34 mouse cellular contexts compared by ENCODE assay signal in the genomic region with DNA sequence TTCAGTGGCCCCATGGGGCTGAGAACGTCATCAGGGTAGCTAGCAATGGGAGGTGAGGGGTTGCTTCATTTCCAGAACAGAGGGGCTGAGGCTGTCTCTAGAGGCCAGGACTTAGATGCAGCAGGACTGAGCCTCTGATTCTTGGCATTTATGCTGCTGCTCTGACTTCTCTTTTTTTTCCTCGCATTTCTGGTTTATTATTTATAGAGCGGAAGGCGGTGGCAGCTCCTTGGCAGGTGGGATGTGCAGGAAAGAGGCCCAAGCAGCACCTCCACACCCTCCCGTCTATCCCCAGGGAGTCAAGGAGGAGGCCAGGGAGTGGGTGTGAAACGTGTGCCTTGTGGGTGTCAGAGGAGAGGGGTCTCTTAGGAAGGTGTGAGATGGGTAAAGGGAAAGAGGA. TPM values are rescaled to one million over a fixed set of nuclear protein-coding genes. Genes with fewer than 3 reads are reported as not detected.
DNase-seq lines count a peak whose midpoint lies in the region; ATAC-seq and TF ChIP-seq lines count a peak whose summit lies in the region.
"Had no signal": no experiment of that assay in that cellular context is flagged by ENCODE, and none has a peak within 500 bp of the region (broad histone marks: within the 10 kb centered on the region; RNA-seq: fewer than 3 reads in every experiment).

No protein-coding gene starts in this region.

- ATAC-seq in hematopoietic stem cell, adult 5-6 weeks (replicated peaks in 1 of 2; ENCODE audit: insufficient read depth in 1 of 2, low FRiP score in 2 of 2, low TSS enrichment in 1 of 2, low read depth in 1 of 2, poor library complexity in 2 of 2, severe bottlenecking in 2 of 2): peak; percentile 43 to 57
- no peak for ATAC-seq in intestine, embryonic 15.5 days
- ATAC-seq: forebrain, embryonic 14.5 days; forebrain, postnatal 0 days; hindbrain, embryonic 16.5 days; Patski had no signal

- H3K4me3 ChIP-seq in left cerebral cortex, adult 2 months: no peak overlapping the region
- H3K4me3 ChIP-seq in cerebellum, adult 2 months (replicated peaks; ENCODE audit: insufficient read depth, low read depth, low read length): no peak overlapping the region
- H3K4me3 ChIP-seq in intestine, embryonic 15.5 days (replicated peaks): no peak overlapping the region
- H3K4me3 ChIP-seq: embryonic facial prominence, embryonic 12.5 days; embryonic facial prominence, embryonic 15.5 days; hindbrain, embryonic 10.5 days; hindbrain, embryonic 13.5 days had no signal

- no peak overlapping the region for H3K9ac ChIP-seq in intestine, embryonic 15.5 days
- H3K9ac ChIP-seq: embryonic facial prominence, embryonic 12.5 days; embryonic facial prominence, embryonic 15.5 days; forebrain, postnatal 0 days; hindbrain, embryonic 13.5 days had no signal

- WGBS in cerebellum, adult 2 months: 58% methylated on average over 6 of the region's 6 CpGs
- WGBS in intestine, embryonic 15.5 days: 52% methylated on average over 6 of the region's 6 CpGs

- intact Hi-C loops in left cerebral cortex, adult 2 months (cut with DNase I): no loop called here
- intact Hi-C loops in left cerebral cortex, postnatal 14 days (cut with DNase I): no loop called here

- no peaks in the 10 kb centered on the region; the same call in 1 of the 2 replicates for H3K27me3 ChIP-seq in cerebellum, adult 2 months (ENCODE audit: control insufficient read depth, insufficient read depth, low read length)
- no peaks in the 10 kb centered on the region for H3K27me3 ChIP-seq in intestine, embryonic 15.5 days (replicated peaks)
- H3K27me3 ChIP-seq: CH12.LX; embryonic facial prominence, embryonic 12.5 days; embryonic facial prominence, embryonic 15.5 days; Patski had no signal

- no peak for TF ChIP-seq POLR2A in cerebellum, adult 2 months (IDR thresholded peaks at IDR 0.05; ENCODE audit: borderline replicate concordance, insufficient read depth, low read length)

- H3K4me2 ChIP-seq in intestine, embryonic 15.5 days (replicated peaks): no peak overlapping the region
- H3K4me2 ChIP-seq: embryonic facial prominence, embryonic 12.5 days; embryonic facial prominence, embryonic 15.5 days; heart, embryonic 11.5 days; hindbrain, embryonic 13.5 days had no signal

- no peak for DNase-seq in left cerebral cortex, adult 2 months (ENCODE audit: extremely low spot score in 1 of 2, low spot score in 2 of 2)
- no peak for DNase-seq in left cerebral cortex, postnatal 14 days (ENCODE audit: low spot score in 2 of 2)
- peak; percentile 34 for DNase-seq in right cerebral cortex, adult 2 months (ENCODE audit: low spot score in 2 of 2)
- DNase-seq in right cerebral cortex, postnatal 25 days: no peak
- DNase-seq in cerebellum, adult 2 months: no peak
- DNase-seq: adrenal gland, adult 2 months; adrenal gland, postnatal 14 days; B cell, adult 2 months; cerebellum, adult 11-12 months; cerebellum, adult 9-10 months; cerebellum, postnatal 14 days; forebrain, postnatal 0 days; gastrocnemius, postnatal 10 days; gastrocnemius, postnatal 36 days; heart, adult 11 months had no signal

- no peaks in the 10 kb centered on the region for H3K4me1 ChIP-seq in cerebellum, adult 2 months (ENCODE audit: control insufficient read depth, insufficient read depth, low read length)
- no peaks in the 10 kb centered on the region; the same call in 1 of the 2 replicates for H3K4me1 ChIP-seq in intestine, embryonic 15.5 days (replicated peaks)
- H3K4me1 ChIP-seq: embryonic facial prominence, embryonic 12.5 days; embryonic facial prominence, embryonic 15.5 days had no signal

- H3K9me3 ChIP-seq in intestine, embryonic 15.5 days: no peaks in the 10 kb centered on the region
- H3K9me3 ChIP-seq: embryonic facial prominence, embryonic 12.5 days; embryonic facial prominence, embryonic 15.5 days; G1E; hindbrain, embryonic 10.5 days; hindbrain, embryonic 13.5 days had no signal

- peak overlapping the region; percentile 7; the same call in 1 of the 2 replicates for H3K27ac ChIP-seq in left cerebral cortex, adult 2 months
- no peak overlapping the region for H3K27ac ChIP-seq in cerebellum, adult 2 months (ENCODE audit: insufficient read depth, low read length)
- H3K27ac ChIP-seq in intestine, embryonic 15.5 days: no peak overlapping the region
- H3K27ac ChIP-seq: embryonic facial prominence, embryonic 12.5 days; embryonic facial prominence, embryonic 15.5 days; hindbrain, embryonic 10.5 days; hindbrain, embryonic 13.5 days had no signal

- no peaks in the 10 kb centered on the region for H3K36me3 ChIP-seq in intestine, embryonic 15.5 days
- H3K36me3 ChIP-seq: embryonic facial prominence, embryonic 12.5 days; embryonic facial prominence, embryonic 15.5 days; G1E; hindbrain, embryonic 10.5 days; hindbrain, embryonic 13.5 days had no signal

- no peak for TF ChIP-seq CTCF in left cerebral cortex, adult 2 months (IDR thresholded peaks at IDR 0.05)
- TF ChIP-seq CTCF in cerebellum, adult 2 months (IDR thresholded peaks at IDR 0.05; ENCODE audit: borderline replicate concordance, insufficient read depth, low read depth, low read length): no peak

RNA-seq across cellular contexts. Expression of a gene that starts 6.0 kb away (rescaled TPM):
- total RNA-seq in left cerebral cortex, adult 2 months (2021): 100 to 1,000 TPM; 106 to 111 TPM
- 10 to 100 TPM; 88.8 to 93.6 TPM for total RNA-seq in left cerebral cortex, postnatal 14 days (2021)
- 390 and 439 TPM in 2 replicates for total RNA-seq in hematopoietic stem cell, adult 5-6 weeks (2017)
- polyA plus RNA-seq in cerebellum, adult 2 months (2012; rRNA removed): 117 TPM in 2 replicates
- polyA plus RNA-seq in intestine, embryonic 15.5 days (2015; fragmentation: Nextera tagmentation; extraction: Ambion mirVana): 256 and 258 TPM in 2 replicates

RNA-seq across cellular contexts. Expression of a gene that starts 6.3 kb away (rescaled TPM):
- total RNA-seq in left cerebral cortex, adult 2 months (2021): 1 to 10 TPM; 2.0 to 2.6 TPM
- total RNA-seq in left cerebral cortex, postnatal 14 days (2021): 1 to 10 TPM; 1.4 to 2.0 TPM
- total RNA-seq in hematopoietic stem cell, adult 5-6 weeks (2017): 0.69 TPM in 1 of 2 replicates, not detected in the other
- 1.6 TPM in 2 replicates for polyA plus RNA-seq in cerebellum, adult 2 months (2012; rRNA removed)
- 1.0 and 1.4 TPM in 2 replicates for polyA plus RNA-seq in intestine, embryonic 15.5 days (2015; fragmentation: Nextera tagmentation; extraction: Ambion mirVana)
- total RNA-seq: forebrain, postnatal 0 days had no signal
- polyA plus RNA-seq: G1E; heart, embryonic 14.5 days had no signal

RNA-seq across cellular contexts. Expression of a gene that starts 16.8 kb away (rescaled TPM):
- total RNA-seq in left cerebral cortex, adult 2 months (2021): 100 to 1,000 TPM; 130 to 148 TPM
- total RNA-seq in left cerebral cortex, postnatal 14 days (2021): 100 to 1,000 TPM in 1 of 2 experiments, 10 to 100 TPM in 1; 88.5 to 102 TPM
- total RNA-seq in hematopoietic stem cell, adult 5-6 weeks (2017): 9.9 and 15.9 TPM in 2 replicates
- polyA plus RNA-seq in cerebellum, adult 2 months (2012; rRNA removed): 38.4 and 39.6 TPM in 2 replicates
- polyA plus RNA-seq in intestine, embryonic 15.5 days (2015; fragmentation: Nextera tagmentation; extraction: Ambion mirVana): 35.2 and 35.5 TPM in 2 replicates

RNA-seq across cellular contexts. Expression of a gene that starts 43.0 kb away (rescaled TPM):
- not detected for total RNA-seq in left cerebral cortex, adult 2 months (2021)
- not detected for total RNA-seq in left cerebral cortex, postnatal 14 days (2021)
- 3.0 and 8.4 TPM in 2 replicates for total RNA-seq in hematopoietic stem cell, adult 5-6 weeks (2017)
- not detected in 2 replicates for polyA plus RNA-seq in cerebellum, adult 2 months (2012; rRNA removed)
- polyA plus RNA-seq in intestine, embryonic 15.5 days (2015; fragmentation: Nextera tagmentation; extraction: Ambion mirVana): not detected in 2 replicates
- total RNA-seq: adrenal gland, adult 2 months; adrenal gland, postnatal 14 days; CH12.LX; forebrain, postnatal 0 days; gastrocnemius, adult 18-20 months; gastrocnemius, postnatal 10 days; gastrocnemius, postnatal 36 days; heart, adult 8-10 months; heart, postnatal 25 days had no signal
- polyA plus RNA-seq: adrenal gland, adult 2 months; brain, embryonic 14.5 days; embryonic facial prominence, embryonic 12.5 days; embryonic facial prominence, embryonic 15.5 days; forebrain, embryonic 11.5 days; forebrain, embryonic 14.5 days; forebrain, postnatal 0 days; heart, embryonic 14.5 days; heart, postnatal 0 days; hindbrain, embryonic 10.5 days; hindbrain, embryonic 13.5 days; hindbrain, embryonic 16.5 days; Patski had no signal

RNA-seq across cellular contexts. Expression of a gene that starts 50.7 kb away (rescaled TPM):
- not detected for total RNA-seq in left cerebral cortex, adult 2 months (2021)
- not detected for total RNA-seq in left cerebral cortex, postnatal 14 days (2021)
- 86.3 and 239 TPM in 2 replicates for total RNA-seq in hematopoietic stem cell, adult 5-6 weeks (2017)
- polyA plus RNA-seq in cerebellum, adult 2 months (2012; rRNA removed): 0.14 and 0.23 TPM in 2 replicates
- 0.48 and 0.75 TPM in 2 replicates for polyA plus RNA-seq in intestine, embryonic 15.5 days (2015; fragmentation: Nextera tagmentation; extraction: Ambion mirVana)
- total RNA-seq: adrenal gland, adult 2 months; forebrain, postnatal 0 days; gastrocnemius, adult 18-20 months; gastrocnemius, postnatal 36 days; heart, adult 8-10 months; heart, postnatal 25 days had no signal
- polyA plus RNA-seq: adrenal gland, adult 2 months; embryonic facial prominence, embryonic 15.5 days; forebrain, embryonic 11.5 days; forebrain, embryonic 14.5 days; forebrain, postnatal 0 days; G1E; heart, embryonic 14.5 days; heart, postnatal 0 days; hindbrain, embryonic 10.5 days; hindbrain, embryonic 16.5 days; Patski had no signal

Comparison
In these comparisons a context has a peak if more than half of its experiments do, and no peak if none do; other contexts are left out.
1. DNase-seq: peak in right cerebral cortex, adult 2 months (2 of 2); none in left cerebral cortex, adult 2 months (0 of 2), left cerebral cortex, postnatal 14 days (0 of 2), right cerebral cortex, postnatal 25 days (single experiment) and cerebellum, adult 2 months (0 of 2).